ENCODE assay signal across 24 mouse cellular contexts in the genomic region with DNA sequence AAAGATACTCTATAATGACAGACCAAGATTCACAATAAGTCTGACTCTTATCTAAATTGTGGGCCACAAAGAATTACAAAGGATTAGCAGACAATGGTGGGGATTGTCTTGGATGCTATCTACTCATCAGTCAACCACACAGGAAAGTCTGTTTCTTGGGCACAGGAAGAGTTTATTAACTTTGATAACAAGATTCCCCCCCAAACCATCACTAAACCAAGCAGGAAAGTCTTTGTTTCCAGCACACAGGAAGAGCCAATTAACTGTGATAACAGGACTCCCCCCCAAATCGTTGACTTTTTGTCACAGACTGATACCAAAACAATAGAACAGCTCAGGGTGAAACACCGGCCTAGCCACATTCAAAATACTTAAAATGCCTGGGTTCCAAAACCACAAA. TPM values are rescaled to one million over a fixed set of nuclear protein-coding genes. Genes with fewer than 3 reads are reported as not detected.
DNase-seq lines count a peak whose midpoint lies in the region; ATAC-seq and TF ChIP-seq lines count a peak whose summit lies in the region.
"Had no signal": no experiment of that assay in that cellular context is flagged by ENCODE, and none has a peak within 500 bp of the region (broad histone marks: within the 10 kb centered on the region; RNA-seq: fewer than 3 reads in every experiment).

No protein-coding gene starts in this region.

- peak; percentile 75 for DNase-seq in 416B (ENCODE audit: low read depth)
- DNase-seq in Muller cell, postnatal 12 days (ENCODE audit: inconsistent ontology term), result peak; percentile 14
- no peak for DNase-seq in midbrain, postnatal 0 days (ENCODE audit: low spot score)
- DNase-seq in frontal cortex, adult 2 months (ENCODE audit: extremely low spot score in 1 of 2, low spot score in 1 of 2), result no peak
- no peak for DNase-seq in T-cell, adult 2 months (ENCODE audit: low spot score)
- DNase-seq: adrenal gland, adult 2 months; adrenal gland, postnatal 10 days; adrenal gland, postnatal 25 days; B cell, adult 2 months; cerebellum, adult 11 months; cerebellum, adult 18-20 months; cerebellum, adult 8-10 months; cerebellum, adult 9-11 months; cerebellum, postnatal 14 days; cerebellum, postnatal 36 days; forebrain, postnatal 0 days had no signal

- no peak overlapping the region for H3K4me3 ChIP-seq in midbrain, postnatal 0 days (ENCODE audit: low read depth, low read length)
- H3K4me3 ChIP-seq: embryonic facial prominence, embryonic 10.5 days; embryonic facial prominence, embryonic 12.5 days; forebrain, embryonic 13.5 days; forebrain, embryonic 15.5 days had no signal

- H3K4me2 ChIP-seq in midbrain, postnatal 0 days (ENCODE audit: low read depth, low read length, poor library complexity, severe bottlenecking), result no peak overlapping the region
- H3K4me2 ChIP-seq: embryonic facial prominence, embryonic 12.5 days; forebrain, embryonic 13.5 days; forebrain, embryonic 15.5 days had no signal

- TF ChIP-seq CTCF in midbrain, postnatal 0 days (IDR thresholded peaks at IDR 0.05), result no peak

- 71% methylated on average over 2 of the region's 2 CpGs for WGBS in midbrain, postnatal 0 days

- no peaks in the 10 kb centered on the region for H3K9me3 ChIP-seq in midbrain, postnatal 0 days (ENCODE audit: low read length)
- H3K9me3 ChIP-seq: embryonic facial prominence, embryonic 10.5 days; embryonic facial prominence, embryonic 12.5 days; forebrain, embryonic 13.5 days; forebrain, embryonic 15.5 days; G1E had no signal

- no peak overlapping the region for H3K9ac ChIP-seq in midbrain, postnatal 0 days (replicated peaks; ENCODE audit: low read length, poor library complexity, severe bottlenecking)
- H3K9ac ChIP-seq: embryonic facial prominence, embryonic 12.5 days; forebrain, embryonic 13.5 days; forebrain, embryonic 15.5 days; forebrain, postnatal 0 days had no signal

- no peaks in the 10 kb centered on the region for H3K36me3 ChIP-seq in midbrain, postnatal 0 days (ENCODE audit: insufficient read depth, low read length)
- H3K36me3 ChIP-seq: embryonic facial prominence, embryonic 10.5 days; embryonic facial prominence, embryonic 12.5 days; forebrain, embryonic 15.5 days; G1E had no signal

- ATAC-seq in hematopoietic stem cell, adult 5-6 weeks (replicated peaks in 1 of 2; ENCODE audit: insufficient read depth in 1 of 2, low FRiP score in 2 of 2, low TSS enrichment in 1 of 2, low read depth in 1 of 2, poor library complexity in 2 of 2, severe bottlenecking in 2 of 2), result peak; percentile 37 to 39; a peak in 1 of 4 replicates
- no peak for ATAC-seq in midbrain, postnatal 0 days (ENCODE audit: low FRiP score)
- ATAC-seq: CD4-positive, CD25-positive, alpha-beta regulatory T cell, adult 4 months; forebrain, embryonic 13.5 days; forebrain, embryonic 15.5 days; forebrain, postnatal 0 days had no signal

- H3K27ac ChIP-seq in midbrain, postnatal 0 days (ENCODE audit: low read depth, low read length), result no peak overlapping the region
- H3K27ac ChIP-seq: embryonic facial prominence, embryonic 10.5 days; embryonic facial prominence, embryonic 12.5 days; forebrain, embryonic 13.5 days; forebrain, embryonic 15.5 days had no signal

- H3K27me3 ChIP-seq in midbrain, postnatal 0 days (ENCODE audit: insufficient read depth, low read length), result no peaks in the 10 kb centered on the region
- H3K27me3 ChIP-seq: CH12.LX; embryonic facial prominence, embryonic 12.5 days; forebrain, embryonic 13.5 days; forebrain, embryonic 15.5 days had no signal

- H3K4me1 ChIP-seq in midbrain, postnatal 0 days (ENCODE audit: insufficient read depth, low read length), result no peaks in the 10 kb centered on the region
- H3K4me1 ChIP-seq: embryonic facial prominence, embryonic 10.5 days; embryonic facial prominence, embryonic 12.5 days; forebrain, embryonic 13.5 days; forebrain, embryonic 15.5 days had no signal

RNA-seq across cellular contexts. Expression of a gene that starts 28.2 kb away (rescaled TPM):
- total RNA-seq in hematopoietic stem cell, adult 5-6 weeks (2017), result 25.2 and 32.2 TPM in 2 replicates
- 0.82 and 1.6 TPM in 2 replicates for total RNA-seq in midbrain, postnatal 0 days (2014; rRNA removed)
- 0.13 and 0.38 TPM in 2 replicates for polyA plus RNA-seq in midbrain, postnatal 0 days (2015; fragmentation: Nextera tagmentation; extraction: Ambion mirVana)
- polyA plus RNA-seq in frontal cortex, adult 2 months (2012; rRNA removed), result 0.14 TPM in 1 of 2 replicates, not detected in the other
- total RNA-seq: CH12.LX had no signal
- polyA plus RNA-seq: adrenal gland, adult 2 months; G1E had no signal

Comparison
In these comparisons a context has a peak if more than half of its experiments do, and no peak if none do; other contexts are left out.
1. DNase-seq: peak in 416B (single experiment) and Muller cell, postnatal 12 days (single experiment); none in midbrain, postnatal 0 days (single experiment), frontal cortex, adult 2 months (0 of 2) and T-cell, adult 2 months (single experiment).
2. RNA of a gene that starts 28.2 kb away (total RNA-seq): 25.2 to 32.2 TPM in hematopoietic stem cell, adult 5-6 weeks; 0.82 to 1.6 TPM in midbrain, postnatal 0 days; every median in the first group is over 10 times any median in the second.